Mouse (Mus musculus) liver, embryonic 14 days (tissue): ENCODE measurements around the gene Rhbdf1. TPM values are rescaled to one million over a fixed set of nuclear protein-coding genes. Genes with fewer than 3 reads are reported as not detected.

Source experiments
- polyA plus RNA-seq: library from polyadenylated mRNA; depleted of rRNA; stranded (reverse); fragments of >200 nt; gene quantifications from 2 replicates; pipeline ENCODE4 v1.2.3, GENCODE M21; 2012; rRNA removed

Gene Rhbdf1
- polyA plus RNA-seq = 4.9 and 6.0 TPM in 2 replicates

GRCm38 (mm10) chr11:32221951-32222409 lies at the start of gene Rhbdf1:
Gene Rhbdf1 (minus strand): TSS chr11:32222300.

GRCm38 (mm10) chr11:32267188-32267884 lies 45.2 kb upstream of the Rhbdf1 start, which contains the start of gene Nprl3:
Gene Nprl3 (minus strand): TSS chr11:32267707.

GRCm38 (mm10) chr11:32226124-32226871 lies 4.2 kb upstream of the Rhbdf1 start, which contains the start of gene Mpg:
Gene Mpg (plus strand): TSS chr11:32226505.

GRCm38 (mm10) chr11:32205058-32205873 lies 16.8 kb downstream of the Rhbdf1 start, which contains the start of gene Snrnp25:
Gene Snrnp25 (plus strand): TSS chr11:32205415.

GRCm38 (mm10) chr11:32200075-32200601 lies 22.0 kb downstream of the Rhbdf1 start, which contains the start of gene Il9r:
Gene Il9r (minus strand): TSS chr11:32200279.

Other genes starting within 250 kb of the Rhbdf1 start
- 0.03 and 0.25 TPM in 2 replicates for gene Nsg2, start 221.8 kb downstream of the Rhbdf1 start, polyA plus RNA-seq
- gene Il9r, start 22.0 kb downstream of the Rhbdf1 start, polyA plus RNA-seq = 0.07 TPM in 2 replicates
- gene Snrnp25, start 16.9 kb downstream of the Rhbdf1 start, polyA plus RNA-seq = 69.5 and 70.6 TPM in 2 replicates
- 8.8 and 9.9 TPM in 2 replicates for gene Mpg, start 4.2 kb upstream of the Rhbdf1 start, polyA plus RNA-seq
- gene Nprl3, start 45.4 kb upstream of the Rhbdf1 start, polyA plus RNA-seq = 30.9 and 36.6 TPM in 2 replicates
- gene Hba-x, start 54.1 kb upstream of the Rhbdf1 start, polyA plus RNA-seq = 28.8 and 33.0 TPM in 2 replicates
- 47,918 and 57,682 TPM in 2 replicates for gene Hba-a1, start 61.2 kb upstream of the Rhbdf1 start, polyA plus RNA-seq
- 97.8 and 108 TPM in 2 replicates for gene Hbq1b, start 64.7 kb upstream of the Rhbdf1 start, polyA plus RNA-seq
- gene Hba-a2, start 74.2 kb upstream of the Rhbdf1 start, polyA plus RNA-seq = 198,092 and 218,491 TPM in 2 replicates
- gene Hbq1a, start 77.8 kb upstream of the Rhbdf1 start, polyA plus RNA-seq = 5.4 and 6.6 TPM in 2 replicates
- 0.84 and 0.88 TPM in 2 replicates for gene Sh3pxd2b, start 125.5 kb upstream of the Rhbdf1 start, polyA plus RNA-seq
- 3.0 and 3.1 TPM in 2 replicates for gene Ubtd2, start 233.1 kb upstream of the Rhbdf1 start, polyA plus RNA-seq